Mouse (Mus musculus): Measurements from ENCODE around the gene Qk.

Qk gene

DNA sequence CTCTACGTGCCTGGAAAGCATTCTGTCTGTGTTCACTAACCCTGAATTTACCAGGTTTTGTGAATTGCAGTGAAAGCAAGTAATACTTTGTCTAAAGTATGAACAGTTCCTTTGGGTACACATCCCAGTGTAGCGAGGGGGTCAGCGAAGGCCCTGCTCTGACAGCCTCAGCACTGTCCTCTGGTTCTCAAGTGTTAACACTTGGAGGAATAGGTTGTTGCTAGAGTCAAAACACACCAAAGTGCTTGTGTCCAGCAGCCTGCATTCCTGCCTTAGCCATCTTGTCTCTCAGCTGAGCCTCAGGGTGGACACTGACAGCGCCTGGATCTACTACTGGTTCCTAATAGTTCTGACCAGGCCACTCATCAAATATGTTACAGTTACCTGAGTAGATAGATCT lies 6.3 kb upstream of the Qk start:
- no peak for DNase-seq

- no peak for DNase-seq
These were observed 2.1 kb upstream of the Qk start for GRCm38 (mm10) chr17:10321754-10322153.

- no peak for DNase-seq
These were observed 1.4 kb upstream of the Qk start for GRCm38 (mm10) chr17:10321092-10321491.

DNA sequence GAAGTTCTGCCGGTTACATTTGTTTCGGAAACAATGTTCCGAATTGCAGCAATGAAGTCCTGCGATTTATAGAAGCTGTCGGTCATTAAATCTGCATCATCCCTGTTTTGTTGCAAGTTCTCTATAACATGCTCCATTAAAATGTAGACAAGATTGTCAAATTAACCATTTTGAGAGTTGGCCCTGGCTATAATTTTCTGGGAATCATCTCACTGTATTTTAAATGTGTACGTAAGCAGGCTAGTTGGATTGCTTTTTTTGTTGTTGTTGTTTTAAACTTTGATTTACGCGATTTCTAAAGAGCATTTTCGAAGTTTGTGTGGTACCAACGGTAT lies 769 bp upstream of the Qk start:
- no peak for DNase-seq

- DNase-seq, result no peak
These were observed 296 bp downstream of the Qk start for GRCm38 (mm10) chr17:10319431-10319684.

DNA sequence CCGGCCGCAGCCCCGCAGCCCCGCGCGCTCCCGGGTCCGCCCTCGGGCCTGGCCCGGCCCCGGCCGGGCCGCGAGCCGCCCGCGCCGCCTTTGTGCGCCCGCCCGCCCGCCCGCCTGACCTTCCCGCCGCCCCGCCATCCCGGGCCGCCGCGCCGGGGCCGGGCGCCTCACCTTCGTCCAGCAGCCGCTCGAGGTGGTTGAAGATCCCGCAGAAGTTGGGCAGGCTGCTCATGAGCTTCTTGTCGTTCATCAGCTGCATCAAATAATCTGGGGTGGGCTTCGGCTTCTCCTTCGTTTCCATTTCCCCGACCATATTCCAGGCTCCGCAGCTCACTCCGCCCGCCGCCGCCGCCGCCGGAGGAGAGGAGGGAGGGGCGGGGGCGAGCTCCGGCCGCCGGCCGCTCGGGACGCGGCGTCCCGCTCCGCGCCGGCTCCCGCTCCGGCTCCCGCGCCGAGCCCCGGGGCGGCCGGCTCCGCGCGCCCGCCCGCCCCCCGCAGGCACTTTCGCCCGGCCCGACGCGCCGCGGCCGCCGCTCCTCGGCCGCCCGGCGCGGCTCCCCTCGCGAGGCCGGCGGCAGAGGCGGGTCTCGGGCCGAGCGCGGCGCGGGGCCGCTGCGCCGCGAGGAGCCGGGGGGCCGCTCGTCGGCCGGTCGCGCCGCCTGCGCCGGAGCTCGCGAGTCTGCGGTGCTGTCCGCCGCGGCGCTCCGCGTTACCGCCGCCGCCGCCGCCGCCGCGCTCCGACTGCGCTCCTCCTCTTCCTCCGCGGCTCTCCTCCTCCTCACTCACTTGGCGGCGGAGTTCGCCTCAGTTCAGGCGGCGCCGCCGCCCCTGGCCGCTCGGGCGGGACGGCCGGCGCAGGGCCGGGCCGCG lies 858 bp downstream of the Qk start:
- DNase-seq, result peak; percentile 60 to 71

GRCm38 (mm10) chr17:10317981-10318551 lies 1.6 kb downstream of the Qk start:
- DNase-seq, result peak; percentile 36 to 39

- DNase-seq, result peak; percentile 35 to 69
These were observed 2.5 kb downstream of the Qk start for GRCm38 (mm10) chr17:10317186-10317585.

DNA sequence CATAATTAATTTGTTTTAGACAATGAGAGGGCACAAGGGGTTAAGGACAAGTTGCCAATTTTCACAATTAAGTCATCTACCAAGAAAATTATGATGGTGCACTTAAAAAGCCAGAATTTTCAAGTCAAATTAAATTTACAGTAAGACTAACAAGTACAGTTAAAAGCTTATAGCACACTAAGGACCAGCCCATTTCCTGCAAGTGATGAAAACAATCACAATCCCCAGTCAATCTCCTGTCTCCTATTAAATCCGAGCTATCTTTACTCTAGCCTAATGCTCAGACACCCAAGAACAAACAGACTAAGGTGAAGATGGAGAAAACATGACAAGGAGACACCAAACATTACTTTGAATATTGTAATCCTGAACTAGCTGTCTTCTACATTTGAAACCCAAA lies 3.2 kb downstream of the Qk start:
- DNase-seq, result no peak

- no peak for DNase-seq
These were observed 9.6 kb downstream of the Qk start for GRCm38 (mm10) chr17:10310046-10310445.

DNA sequence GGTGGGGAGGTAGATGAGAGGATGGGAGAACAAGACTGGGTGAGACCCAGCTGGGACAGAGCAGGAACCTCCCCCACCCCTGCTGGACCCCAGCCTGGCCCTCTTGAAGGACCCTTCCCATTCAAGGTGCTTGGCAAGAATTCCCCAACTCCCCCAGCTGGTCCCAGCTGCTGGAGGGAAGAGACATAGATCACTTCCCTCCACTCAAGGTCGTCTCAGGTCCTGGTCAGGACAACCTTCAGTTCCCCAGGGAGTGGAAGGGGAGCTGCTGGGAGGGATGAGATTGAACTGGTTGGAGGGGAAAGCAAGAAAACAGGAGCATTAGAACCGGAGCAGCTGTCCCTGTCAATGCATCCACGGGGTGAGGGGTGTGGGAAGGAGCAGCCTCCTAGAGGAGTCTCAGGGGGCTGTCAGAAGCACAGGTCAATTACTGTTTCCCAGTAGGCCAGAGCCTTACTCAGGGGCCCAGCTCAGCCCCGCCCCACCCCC lies 10.5 kb downstream of the Qk start:
- no peak for DNase-seq

DNA sequence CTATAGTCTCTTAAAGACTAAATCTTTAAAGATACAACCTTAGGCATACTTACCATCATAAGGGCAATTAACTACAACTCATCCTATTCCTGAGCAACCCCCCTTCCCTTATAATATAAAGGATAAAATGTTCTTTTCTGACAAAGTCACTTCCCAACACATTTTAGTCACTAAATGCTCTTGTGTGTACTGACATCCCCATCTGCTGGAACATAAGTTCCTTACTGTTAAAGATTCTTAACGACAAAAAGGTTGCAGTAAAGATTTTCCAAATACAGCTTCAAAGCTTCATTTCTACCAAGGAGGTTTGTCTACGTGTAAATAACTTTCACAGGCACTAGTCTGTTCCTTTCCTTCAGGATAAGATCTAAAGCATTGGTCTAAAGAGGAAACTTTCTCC lies 13.2 kb downstream of the Qk start:
- DNase-seq, result no peak

DNA sequence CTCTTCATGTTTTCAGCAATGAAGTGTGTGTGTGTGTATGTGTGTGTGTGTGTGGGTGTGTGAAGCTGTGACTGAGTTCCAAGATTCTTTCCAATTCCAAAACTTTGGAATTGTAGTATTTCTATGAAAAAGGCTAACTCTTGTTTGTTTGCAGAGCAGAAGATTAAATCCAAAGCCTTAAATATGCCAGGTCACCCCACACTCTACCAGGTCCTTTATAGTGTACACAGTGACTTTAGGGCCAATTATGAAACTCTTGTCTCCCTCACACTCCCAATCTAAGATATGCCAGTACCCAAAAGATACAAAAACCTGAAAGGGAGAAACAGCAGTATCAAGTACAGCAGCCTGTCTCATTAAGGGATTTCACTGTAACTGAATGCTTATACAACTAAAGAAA lies 15.7 kb downstream of the Qk start:
- DNase-seq, result no peak

DNA sequence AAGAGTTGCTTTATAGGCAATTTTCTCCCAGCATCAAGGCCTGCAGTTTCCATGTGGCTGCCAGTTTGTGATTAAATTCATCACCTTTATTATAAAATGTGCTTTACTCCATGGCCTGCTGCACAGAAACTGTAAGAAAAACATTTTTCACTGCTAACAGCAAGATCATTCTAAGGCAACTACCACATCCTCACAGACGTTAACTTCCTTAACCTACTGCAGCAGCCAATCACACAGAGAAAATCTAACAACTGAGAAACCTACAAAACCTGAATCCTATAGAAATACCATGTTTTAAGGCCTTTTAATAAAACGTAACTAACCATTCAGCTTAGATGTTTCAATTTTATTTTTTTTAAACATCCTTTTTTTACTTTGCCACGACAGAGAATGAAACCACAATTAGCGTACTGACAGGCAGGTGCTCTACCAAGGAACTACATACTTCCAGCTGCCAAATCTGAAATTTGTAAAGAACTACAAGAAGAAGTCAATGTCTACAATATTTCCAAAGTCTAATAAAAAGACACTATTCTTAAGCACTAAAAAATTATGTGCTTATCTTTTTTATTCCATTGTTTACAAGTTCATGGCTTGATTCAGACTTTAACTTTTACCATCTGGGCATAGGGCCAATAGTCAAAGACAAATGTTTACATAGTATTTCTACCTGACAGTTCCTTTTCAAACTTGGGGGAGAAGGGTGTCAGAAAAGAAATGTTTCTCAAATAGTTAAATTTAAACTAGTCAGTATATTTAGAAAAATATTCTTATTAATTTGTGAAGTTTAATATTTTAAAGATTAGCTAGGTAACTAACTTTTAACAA lies 18.5 kb downstream of the Qk start:
- no peak for DNase-seq

DNA sequence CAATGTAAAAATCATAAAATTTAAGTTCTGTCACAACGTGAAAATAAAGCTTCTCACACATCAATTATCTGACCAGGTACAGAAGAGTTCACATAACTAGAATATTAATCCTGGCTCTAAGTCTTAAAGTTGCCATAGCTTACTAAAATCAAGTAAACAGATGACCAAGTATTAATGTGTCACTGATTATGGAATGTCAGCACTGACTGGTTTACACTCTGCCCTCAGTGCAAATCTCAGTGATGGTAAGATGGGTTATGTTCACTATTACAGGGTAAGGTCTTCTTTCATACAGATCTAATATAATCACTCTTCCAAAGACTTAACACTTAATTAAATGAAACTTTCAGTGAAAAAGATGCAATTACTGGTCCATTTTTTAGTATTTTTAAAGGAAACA lies 20.3 kb downstream of the Qk start:
- no peak for DNase-seq

DNA sequence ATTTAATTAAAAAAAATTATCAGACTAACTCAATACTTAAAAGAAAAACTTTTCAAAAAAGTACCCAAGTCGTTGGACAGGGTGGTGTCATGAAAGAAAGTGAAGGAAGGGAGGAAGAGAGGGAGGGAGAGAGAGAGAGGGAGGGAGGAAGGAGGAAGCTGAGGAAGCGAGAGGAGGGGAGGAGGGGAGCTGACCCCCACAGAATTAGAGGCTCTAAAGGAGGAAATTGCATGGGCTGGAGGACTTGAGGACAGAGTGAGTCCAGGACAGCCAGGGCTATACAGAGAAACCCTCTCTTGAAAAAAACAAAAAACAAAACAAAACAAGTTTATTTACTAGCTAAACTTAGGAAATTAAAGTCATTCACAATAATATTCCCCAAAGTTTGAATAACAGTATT lies 27.1 kb downstream of the Qk start:
- DNase-seq, result no peak

- DNase-seq, result no peak
These were observed 34.9 kb downstream of the Qk start for GRCm38 (mm10) chr17:10284772-10285171.

DNA sequence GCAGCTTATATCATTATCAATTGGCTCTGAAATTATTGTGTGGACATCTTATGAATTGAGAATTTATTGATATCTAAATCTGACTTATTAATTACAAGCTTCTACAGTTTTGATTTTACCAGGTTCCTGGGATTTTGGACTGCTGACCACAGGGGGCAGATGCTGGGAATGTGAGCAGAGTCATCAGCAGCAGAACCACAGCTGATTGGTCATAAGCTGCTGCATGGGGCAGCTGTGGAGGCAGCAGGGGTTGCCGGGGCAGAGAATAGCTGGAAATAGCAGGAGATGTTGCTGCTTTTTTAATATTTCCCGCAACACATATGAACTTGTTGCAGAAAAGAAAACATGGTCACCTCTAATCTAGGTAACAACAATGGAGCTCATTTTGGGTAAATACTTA lies 40.1 kb downstream of the Qk start:
- DNase-seq, result no peak

GRCm38 (mm10) chr17:10269518-10269917 lies 50.1 kb downstream of the Qk start:
- DNase-seq, result no peak

- DNase-seq, result no peak
These were observed 51.2 kb downstream of the Qk start for GRCm38 (mm10) chr17:10268468-10268867.

DNA sequence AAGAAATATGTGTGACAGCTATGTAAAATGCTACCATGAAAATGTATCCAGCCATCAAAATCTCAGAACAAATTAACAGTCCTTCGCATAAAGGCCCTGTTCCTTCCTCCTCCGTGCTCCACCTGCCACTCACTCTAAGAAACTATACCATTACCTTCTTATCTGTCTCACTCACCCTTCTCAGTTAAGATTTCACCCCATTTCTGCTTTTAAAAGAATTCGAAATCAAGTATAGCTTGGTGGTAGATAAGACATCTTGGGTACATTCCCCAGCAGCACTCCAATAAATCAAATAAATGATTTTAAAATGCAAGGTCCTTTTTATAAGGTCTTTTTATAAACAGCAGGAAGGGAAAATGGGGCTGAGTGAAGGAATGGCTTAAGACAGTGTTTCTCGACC lies 53.4 kb downstream of the Qk start:
- DNase-seq, result no peak

DNA sequence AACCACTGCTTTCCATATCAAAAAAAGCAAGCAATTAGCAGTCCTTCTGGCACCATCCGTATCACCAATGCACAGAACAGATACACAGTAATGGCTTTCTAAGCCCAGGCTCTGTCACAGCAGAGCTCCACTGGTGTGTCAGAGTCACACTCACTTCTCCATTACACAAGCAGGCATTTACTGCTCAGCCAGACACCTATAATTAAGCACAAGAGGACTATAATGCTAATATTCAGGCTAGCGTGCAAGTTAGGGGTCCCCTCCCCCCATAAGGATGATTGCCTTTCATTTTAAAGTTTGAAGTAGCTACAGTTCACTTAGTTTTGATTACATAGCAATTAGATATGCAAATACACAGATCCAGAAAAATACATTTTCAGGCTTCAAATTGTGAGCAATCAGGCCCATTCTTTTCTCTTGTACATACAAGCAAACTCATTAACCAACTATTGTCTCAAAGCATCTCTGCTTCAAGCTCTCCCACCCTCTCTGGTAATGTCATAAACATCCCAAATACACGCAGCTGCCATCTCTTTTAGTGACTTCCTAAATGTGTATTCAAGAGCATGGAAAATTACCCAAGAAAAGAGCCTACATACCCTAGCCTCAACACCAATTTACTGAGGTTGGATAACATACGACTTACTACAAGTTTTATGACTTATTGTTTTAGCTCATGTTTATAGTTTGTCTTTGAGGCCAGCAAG lies 68.2 kb downstream of the Qk start:
- DNase-seq, result no peak

DNA sequence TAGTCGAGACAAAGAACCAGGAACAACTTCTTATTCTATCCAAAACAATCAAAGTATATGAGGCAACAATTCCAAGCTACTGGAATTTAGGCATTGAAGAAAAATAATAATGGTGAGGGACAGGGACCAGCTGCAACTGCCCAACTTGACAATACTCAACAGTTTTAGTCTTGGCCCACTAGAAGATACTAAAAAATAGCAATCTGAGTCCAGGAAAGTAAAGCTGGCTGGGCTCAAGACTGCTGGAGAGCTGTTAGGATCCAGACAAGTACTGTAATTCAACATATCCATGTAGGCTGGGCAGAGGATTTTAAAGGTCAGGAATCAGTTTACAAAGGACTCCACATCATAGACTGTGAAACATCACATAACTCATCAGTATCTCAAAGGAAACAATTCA lies 79.6 kb downstream of the Qk start:
- no peak for DNase-seq

Measured in cerebellum, postnatal 36 days (tissue).